Mouse (Mus musculus) bone marrow, adult 2 months (tissue): ENCODE results near the gene Ret. TPM values are rescaled to one million over a fixed set of nuclear protein-coding genes. Genes with fewer than 3 reads are reported as not detected.

Experiments used
- H3K27ac ChIP-seq: fragments of 200-500 bp; 2 replicates; pipeline ENCODE4 v1.5.1; 2012; ENCODE audit warnings: low read depth, mild to moderate bottlenecking, control low read depth, inconsistent platforms, low read length; ENCODE audit not compliant: control insufficient read depth, poor library complexity, insufficient read depth
- H3K4me1 ChIP-seq: fragments of 200-500 bp; 2 replicates; pipeline ENCODE4 v1.6.1; 2011; ENCODE audit warnings: low read length; ENCODE audit not compliant: control insufficient read depth, insufficient read depth
- H3K4me3 ChIP-seq: fragments of 200-500 bp; replicated peaks from 2 replicates; pipeline ENCODE3; 2011; ENCODE audit warnings: mild to moderate bottlenecking, low read depth, low read length, control low read depth; ENCODE audit not compliant: control insufficient read depth
- CTCF ChIP-seq: fragments of 200-500 bp; IDR thresholded peaks from 2 replicates; pipeline ENCODE4 v1.5.1; 2011; ENCODE audit warnings: low read length, control low read depth; ENCODE audit not compliant: control insufficient read depth, insufficient read depth
- POLR2A ChIP-seq: fragments of 200-500 bp; IDR thresholded peaks from 2 replicates; pipeline ENCODE4 v1.6.1; 2011; ENCODE audit warnings: low read depth, mild to moderate bottlenecking, control low read depth, low read length, borderline replicate concordance; ENCODE audit not compliant: control insufficient read depth
- WGBS: fragments of 180-500 bp; shearing (Covaris S2); methylation state at CpG from one replicate; pipeline ENCODE4 v1.1.7; 2018; 5-methylcytosine and 5-hydroxymethylcytosine counted together
- polyA plus RNA-seq: library from polyadenylated mRNA; stranded (reverse); fragments of >200 nt; gene quantifications from 2 replicates; pipeline ENCODE4 v1.2.4, GENCODE M21; 2011; ENCODE audit warnings: low replicate concordance; ENCODE audit not compliant: missing spikeins, insufficient read depth, insufficient read length

The Ret gene
- polyA plus RNA-seq, 1 experiment = not detected

GRCm38 (mm10) chr6:118205176-118205890, 7.8 kb upstream of the Ret start:
- WGBS = 64% methylated on average over 7 of the region's 7 CpGs
- H3K4me1 ChIP-seq = no peaks in the 10 kb centered on the region
- no peak overlapping the region for H3K4me3 ChIP-seq
- TF ChIP-seq CTCF (no peak), POLR2A (no peak)
- H3K27ac ChIP-seq = no peak overlapping the region

GRCm38 (mm10) chr6:118204112-118204511, 6.6 kb upstream of the Ret start:
- TF ChIP-seq CTCF = no peak
- TF ChIP-seq POLR2A = no peak
- 78% methylated on average over 1 of the region's 1 CpGs for WGBS
- Histone ChIP-seq H3K4me1 (no peaks in the 10 kb centered on the region), H3K4me3 (no peak overlapping the region), H3K27ac (no peak overlapping the region)

GRCm38 (mm10) chr6:118196751-118197439, 623 bp downstream of the Ret start:
- under 1% methylated on average over 84 of the region's 84 CpGs for WGBS
- TF ChIP-seq POLR2A (no peak), CTCF (no peak)
- Histone ChIP-seq H3K4me1 (no peaks in the 10 kb centered on the region), H3K27ac (no peak overlapping the region), H3K4me3 (no peak overlapping the region)

GRCm38 (mm10) chr6:118195108-118195507, 2.4 kb downstream of the Ret start:
- whole genome bisulfite sequencing = 23% methylated on average over 8 of the region's 8 CpGs
- peak; percentile 35; the same call in 1 of the 2 replicates for TF ChIP-seq CTCF
- TF ChIP-seq POLR2A = no peak
- no peak overlapping the region for H3K27ac ChIP-seq
- no peak overlapping the region for H3K4me3 ChIP-seq
- no peaks in the 10 kb centered on the region for H3K4me1 ChIP-seq

- 7% methylated on average over 3 of the region's 3 CpGs for WGBS
- no peak for TF ChIP-seq POLR2A
- TF ChIP-seq CTCF = no peak
- H3K27ac ChIP-seq = no peak overlapping the region
- no peak overlapping the region for H3K4me3 ChIP-seq
- H3K4me1 ChIP-seq = no peaks in the 10 kb centered on the region
Measured at GRCm38 (mm10) chr6:118192882-118193281, 4.6 kb downstream of the Ret start.

- Histone ChIP-seq H3K4me1 (no peaks in the 10 kb centered on the region), H3K27ac (no peak overlapping the region), H3K4me3 (no peak overlapping the region)
- 55% methylated on average over 4 of the region's 4 CpGs for WGBS
- TF ChIP-seq CTCF = no peak
- no peak for TF ChIP-seq POLR2A
Measured at GRCm38 (mm10) chr6:118192199-118192598, 5.3 kb downstream of the Ret start.

- WGBS = 0% methylated on average over 3 of the region's 3 CpGs
- H3K4me3 ChIP-seq = no peak overlapping the region
- no peaks in the 10 kb centered on the region for H3K4me1 ChIP-seq
- no peak overlapping the region for H3K27ac ChIP-seq
- no peak for TF ChIP-seq CTCF
- TF ChIP-seq POLR2A = no peak
Measured at GRCm38 (mm10) chr6:118189764-118190163, 7.8 kb downstream of the Ret start.

- TF ChIP-seq CTCF = no peak
- no peak for TF ChIP-seq POLR2A
- 62% methylated on average over 9 of the region's 9 CpGs for WGBS
- Histone ChIP-seq H3K4me1 (no peaks in the 10 kb centered on the region), H3K4me3 (no peak overlapping the region), H3K27ac (no peak overlapping the region)
Measured at GRCm38 (mm10) chr6:118188599-118188998, 8.9 kb downstream of the Ret start.
